Mouse (Mus musculus) embryonic fibroblast, embryonic 13.5 days (primary cell): ENCODE measurements around the gene Ralgps1.

Experiments
- CTCF ChIP-seq: IDR thresholded peaks from 2 replicates; pipeline ENCODE4 v1.5.1; 2011; ENCODE audit warnings: mild to moderate bottlenecking, control low read depth, low read length, moderate library complexity, borderline replicate concordance; ENCODE audit not compliant: insufficient read depth
- POLR2A ChIP-seq: IDR thresholded peaks from 2 replicates; pipeline ENCODE4 v1.6.1; 2011; ENCODE audit warnings: low read depth, mild to moderate bottlenecking, control low read depth, low read length, moderate library complexity

DNA sequence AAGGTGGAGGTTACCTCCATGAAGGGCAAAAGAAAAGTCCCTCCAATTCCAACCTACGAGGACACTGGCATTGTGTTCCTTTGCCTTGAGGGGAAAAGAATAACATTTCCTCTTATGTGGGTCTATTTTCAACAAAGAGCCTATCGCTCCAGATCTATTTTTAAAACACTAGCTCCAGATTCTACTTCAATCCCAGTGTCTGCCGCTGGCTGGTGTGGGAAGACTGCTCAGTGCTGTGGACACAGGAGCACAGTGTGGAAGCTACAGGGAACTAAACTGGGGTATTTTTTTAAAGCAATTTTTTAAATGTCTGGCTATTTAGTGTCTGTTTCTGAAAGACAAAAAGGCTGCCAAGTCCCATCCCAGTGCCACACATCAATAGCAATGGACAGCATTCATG is 105.5 kb downstream of the Ralgps1 start:
- TF ChIP-seq POLR2A (no peak), CTCF (no peak)
